Mouse (Mus musculus): ENCODE data around the gene Elk3. TPM values are rescaled to one million over a fixed set of nuclear protein-coding genes. Genes with fewer than 3 reads are reported as not detected.

The Elk3 gene
- polyA plus RNA-seq, 1 experiment from 2014 or later, result 23.6 TPM

GRCm38 (mm10) chr10:93291843-93292242 lies 19.1 kb downstream of the Elk3 start:
- H3K9ac ChIP-seq (ENCODE audit: low read length), result no peak overlapping the region
- WGBS, result 8% methylated on average over 6 of the region's 6 CpGs
- no peaks in the 10 kb centered on the region for H3K9me3 ChIP-seq (replicated peaks; ENCODE audit: control insufficient read depth, low read length)
- H3K36me3 ChIP-seq (ENCODE audit: control insufficient read depth, insufficient read depth, low read length), result no peaks in the 10 kb centered on the region
- H3K27me3 ChIP-seq (ENCODE audit: control insufficient read depth, insufficient read depth, low read length), result no peaks in the 10 kb centered on the region
- H3K4me2 ChIP-seq (ENCODE audit: low read depth, low read length), result no peak overlapping the region
- no peak overlapping the region for H3K4me3 ChIP-seq (replicated peaks; ENCODE audit: low read length)
- peaks cover 10% of the 10 kb centered on the region for H3K4me1 ChIP-seq (ENCODE audit: control insufficient read depth, insufficient read depth, low read length)
- no peak overlapping the region for H3K27ac ChIP-seq (ENCODE audit: low read length)
- no peak for ATAC-seq (ENCODE audit: insufficient read depth, low FRiP score)

- WGBS, result 34% methylated on average over 7 of the region's 7 CpGs
- H3K27me3 ChIP-seq (ENCODE audit: control insufficient read depth, insufficient read depth, low read length), result no peaks in the 10 kb centered on the region
- no peak overlapping the region for H3K27ac ChIP-seq (ENCODE audit: low read length)
- H3K9ac ChIP-seq (ENCODE audit: low read length), result no peak overlapping the region
- H3K36me3 ChIP-seq (ENCODE audit: control insufficient read depth, insufficient read depth, low read length), result no peaks in the 10 kb centered on the region
- no peak overlapping the region for H3K4me2 ChIP-seq (ENCODE audit: low read depth, low read length)
- H3K4me1 ChIP-seq (ENCODE audit: control insufficient read depth, insufficient read depth, low read length), result peaks cover 10% of the 10 kb centered on the region
- H3K9me3 ChIP-seq (replicated peaks; ENCODE audit: control insufficient read depth, low read length), result no peaks in the 10 kb centered on the region
- no peak overlapping the region for H3K4me3 ChIP-seq (replicated peaks; ENCODE audit: low read length)
- peak; percentile 41 for ATAC-seq (ENCODE audit: insufficient read depth, low FRiP score)
Measured at GRCm38 (mm10) chr10:93291352-93291751, 19.6 kb downstream of the Elk3 start.

GRCm38 (mm10) chr10:93289404-93289803 lies 21.5 kb downstream of the Elk3 start:
- no peak overlapping the region for H3K4me3 ChIP-seq (replicated peaks; ENCODE audit: low read length)
- no peak overlapping the region for H3K4me2 ChIP-seq (ENCODE audit: low read depth, low read length)
- no peak for ATAC-seq (ENCODE audit: insufficient read depth, low FRiP score)
- no peaks in the 10 kb centered on the region for H3K36me3 ChIP-seq (ENCODE audit: control insufficient read depth, insufficient read depth, low read length)
- H3K27me3 ChIP-seq (ENCODE audit: control insufficient read depth, insufficient read depth, low read length), result no peaks in the 10 kb centered on the region
- 74% methylated on average over 6 of the region's 6 CpGs for WGBS
- H3K27ac ChIP-seq (ENCODE audit: low read length), result no peak overlapping the region
- peaks cover 10% of the 10 kb centered on the region for H3K4me1 ChIP-seq (ENCODE audit: control insufficient read depth, insufficient read depth, low read length)
- no peaks in the 10 kb centered on the region for H3K9me3 ChIP-seq (replicated peaks; ENCODE audit: control insufficient read depth, low read length)
- H3K9ac ChIP-seq (ENCODE audit: low read length), result no peak overlapping the region

GRCm38 (mm10) chr10:93288336-93288735 lies 22.6 kb downstream of the Elk3 start:
- Histone ChIP-seq H3K9ac (ENCODE audit: low read length) (no peak overlapping the region), H3K9me3 (replicated peaks; ENCODE audit: control insufficient read depth, low read length) (no peaks in the 10 kb centered on the region), H3K4me1 (ENCODE audit: control insufficient read depth, insufficient read depth, low read length) (peaks cover 10% of the 10 kb centered on the region), H3K36me3 (ENCODE audit: control insufficient read depth, insufficient read depth, low read length) (0 out of 2 replicates have a peak, but pooled peaks cover 4% of the 10 kb centered on the region), H3K4me2 (ENCODE audit: low read depth, low read length) (no peak overlapping the region), H3K4me3 (replicated peaks; ENCODE audit: low read length) (no peak overlapping the region), H3K27me3 (ENCODE audit: control insufficient read depth, insufficient read depth, low read length) (no peaks in the 10 kb centered on the region), H3K27ac (ENCODE audit: low read length) (no peak overlapping the region)
- WGBS, result 41% methylated on average over 4 of the region's 4 CpGs
- ATAC-seq (ENCODE audit: insufficient read depth, low FRiP score), result no peak

- no peak overlapping the region for H3K4me3 ChIP-seq (replicated peaks; ENCODE audit: low read length)
- no peaks in the 10 kb centered on the region for H3K27me3 ChIP-seq (ENCODE audit: control insufficient read depth, insufficient read depth, low read length)
- H3K4me2 ChIP-seq (ENCODE audit: low read depth, low read length), result no peak overlapping the region
- H3K9me3 ChIP-seq (replicated peaks; ENCODE audit: control insufficient read depth, low read length), result no peaks in the 10 kb centered on the region
- no peak overlapping the region for H3K27ac ChIP-seq (ENCODE audit: low read length)
- H3K36me3 ChIP-seq (ENCODE audit: control insufficient read depth, insufficient read depth, low read length), result 0 out of 2 replicates have a peak, but pooled peaks cover 6% of the 10 kb centered on the region
- ATAC-seq (ENCODE audit: insufficient read depth, low FRiP score), result no peak
- WGBS, result 86% methylated on average over 8 of the region's 8 CpGs
- peaks cover 10% of the 10 kb centered on the region for H3K4me1 ChIP-seq (ENCODE audit: control insufficient read depth, insufficient read depth, low read length)
- no peak overlapping the region for H3K9ac ChIP-seq (ENCODE audit: low read length)
Measured at GRCm38 (mm10) chr10:93287551-93288145, 23.3 kb downstream of the Elk3 start.

- Histone ChIP-seq H3K27ac (ENCODE audit: low read length) (no peak overlapping the region), H3K4me3 (replicated peaks; ENCODE audit: low read length) (no peak overlapping the region), H3K27me3 (ENCODE audit: control insufficient read depth, insufficient read depth, low read length) (no peaks in the 10 kb centered on the region), H3K4me1 (ENCODE audit: control insufficient read depth, insufficient read depth, low read length) (peaks cover 7% of the 10 kb centered on the region), H3K9me3 (replicated peaks; ENCODE audit: control insufficient read depth, low read length) (no peaks in the 10 kb centered on the region), H3K4me2 (ENCODE audit: low read depth, low read length) (no peak overlapping the region), H3K36me3 (ENCODE audit: control insufficient read depth, insufficient read depth, low read length) (0 out of 2 replicates have a peak, but pooled peaks cover 9% of the 10 kb centered on the region), H3K9ac (ENCODE audit: low read length) (no peak overlapping the region)
- no peak for ATAC-seq (ENCODE audit: insufficient read depth, low FRiP score)
- WGBS, result 73% methylated on average over 5 of the region's 5 CpGs
Measured at GRCm38 (mm10) chr10:93285489-93285888, 25.4 kb downstream of the Elk3 start.

GRCm38 (mm10) chr10:93283258-93283657 lies 27.7 kb downstream of the Elk3 start:
- H3K4me2 ChIP-seq (ENCODE audit: low read depth, low read length), result no peak overlapping the region
- H3K4me3 ChIP-seq (replicated peaks; ENCODE audit: low read length), result no peak overlapping the region
- 70% methylated on average over 4 of the region's 4 CpGs for WGBS
- no peaks in the 10 kb centered on the region for H3K27me3 ChIP-seq (ENCODE audit: control insufficient read depth, insufficient read depth, low read length)
- no peaks in the 10 kb centered on the region for H3K9me3 ChIP-seq (replicated peaks; ENCODE audit: control insufficient read depth, low read length)
- H3K27ac ChIP-seq (ENCODE audit: low read length), result no peak overlapping the region
- H3K4me1 ChIP-seq (ENCODE audit: control insufficient read depth, insufficient read depth, low read length), result peaks cover 3% of the 10 kb centered on the region
- H3K36me3 ChIP-seq (ENCODE audit: control insufficient read depth, insufficient read depth, low read length), result 0 out of 2 replicates have a peak, but pooled peaks cover 9% of the 10 kb centered on the region
- no peak overlapping the region for H3K9ac ChIP-seq (ENCODE audit: low read length)
- ATAC-seq (ENCODE audit: insufficient read depth, low FRiP score), result no peak

GRCm38 (mm10) chr10:93282526-93282964 lies 28.4 kb downstream of the Elk3 start:
- 58% methylated on average over 12 of the region's 12 CpGs for WGBS
- H3K27ac ChIP-seq (ENCODE audit: low read length), result no peak overlapping the region
- no peak overlapping the region for H3K4me2 ChIP-seq (ENCODE audit: low read depth, low read length)
- no peak overlapping the region for H3K4me3 ChIP-seq (replicated peaks; ENCODE audit: low read length)
- no peaks in the 10 kb centered on the region for H3K9me3 ChIP-seq (replicated peaks; ENCODE audit: control insufficient read depth, low read length)
- 0 out of 2 replicates have a peak, but pooled peaks cover 9% of the 10 kb centered on the region for H3K36me3 ChIP-seq (ENCODE audit: control insufficient read depth, insufficient read depth, low read length)
- H3K9ac ChIP-seq (ENCODE audit: low read length), result no peak overlapping the region
- no peaks in the 10 kb centered on the region for H3K4me1 ChIP-seq (ENCODE audit: control insufficient read depth, insufficient read depth, low read length)
- no peaks in the 10 kb centered on the region for H3K27me3 ChIP-seq (ENCODE audit: control insufficient read depth, insufficient read depth, low read length)
- ATAC-seq (ENCODE audit: insufficient read depth, low FRiP score), result peak; percentile 38; the same call in 1 of the 2 replicates

GRCm38 (mm10) chr10:93281092-93281491 lies 29.8 kb downstream of the Elk3 start:
- Histone ChIP-seq H3K36me3 (ENCODE audit: control insufficient read depth, insufficient read depth, low read length) (0 out of 2 replicates have a peak, but pooled peaks cover 9% of the 10 kb centered on the region), H3K4me3 (replicated peaks; ENCODE audit: low read length) (no peak overlapping the region), H3K27me3 (ENCODE audit: control insufficient read depth, insufficient read depth, low read length) (no peaks in the 10 kb centered on the region), H3K9ac (ENCODE audit: low read length) (no peak overlapping the region), H3K9me3 (replicated peaks; ENCODE audit: control insufficient read depth, low read length) (no peaks in the 10 kb centered on the region), H3K27ac (ENCODE audit: low read length) (no peak overlapping the region), H3K4me2 (ENCODE audit: low read depth, low read length) (no peak overlapping the region), H3K4me1 (ENCODE audit: control insufficient read depth, insufficient read depth, low read length) (peaks cover 7% of the 10 kb centered on the region; the same call in 1 of the 2 replicates)
- ATAC-seq (ENCODE audit: insufficient read depth, low FRiP score), result no peak
- 79% methylated on average over 7 of the region's 7 CpGs for WGBS

Data from stomach, embryonic 16.5 days (tissue).